Mouse (Mus musculus): ENCODE measurements around the gene Srsf2.

The Srsf2 gene

GRCm38 (mm10) chr11:116807938-116808606 is 44.8 kb downstream of the Srsf2 start:
- DNase-seq: peak; percentile 83

- no peak for DNase-seq
These were observed 45.4 kb downstream of the Srsf2 start for GRCm38 (mm10) chr11:116807526-116807925.

GRCm38 (mm10) chr11:116807116-116807515 is 45.8 kb downstream of the Srsf2 start:
- no peak for DNase-seq

- no peak for DNase-seq
These were observed 46.5 kb downstream of the Srsf2 start for GRCm38 (mm10) chr11:116806136-116807071.

GRCm38 (mm10) chr11:116802709-116803108 is 50.2 kb downstream of the Srsf2 start:
- DNase-seq: no peak

- no peak for DNase-seq
These were observed 51.8 kb downstream of the Srsf2 start for GRCm38 (mm10) chr11:116801106-116801505.
